Mouse (Mus musculus) midbrain, embryonic 12.5 days (tissue): ENCODE measurements around the gene Ccdc97. TPM values are rescaled to one million over a fixed set of nuclear protein-coding genes. Genes with fewer than 3 reads are reported as not detected.
A peak's percentile ranks its signal among the peaks of the same experiment; 100 is the strongest.

Source experiments
- ATAC-seq: fragments of 200-750 bp; cut with Nextera tagmentation; 2 replicates; pipeline ENCODE4 v1.8.0; 2017; ENCODE audit warnings: low read depth, moderate TSS enrichment, moderate library complexity; ENCODE audit not compliant: low FRiP score
- H3K27ac ChIP-seq: fragments of 300-500 bp; sonication (generic); replicated peaks from 2 replicates; pipeline ENCODE4 v1.5.1; 2016; ENCODE audit warnings: mild to moderate bottlenecking
- H3K27me3 ChIP-seq: fragments of 300-500 bp; sonication (generic); 2 replicates; pipeline ENCODE4 v1.6.1; 2016; ENCODE audit warnings: mild to moderate bottlenecking
- H3K36me3 ChIP-seq: fragments of 300-500 bp; sonication (generic); 2 replicates; pipeline ENCODE4 v1.6.1; 2016
- H3K4me1 ChIP-seq: fragments of 300-500 bp; sonication (generic); 2 replicates; pipeline ENCODE4 v1.6.1; 2016
- H3K4me2 ChIP-seq: fragments of 300-500 bp; sonication (generic); replicated peaks from 2 replicates; pipeline ENCODE4 v1.6.1; 2016; ENCODE audit warnings: mild to moderate bottlenecking, moderate library complexity
- H3K4me3 ChIP-seq: fragments of 300-500 bp; sonication (generic); 2 replicates; pipeline ENCODE4 v1.5.1; 2016; ENCODE audit warnings: mild to moderate bottlenecking
- H3K9ac ChIP-seq: fragments of 300-500 bp; sonication (generic); replicated peaks from 2 replicates; pipeline ENCODE4 v1.6.1; 2016; ENCODE audit warnings: mild to moderate bottlenecking, moderate library complexity
- H3K9me3 ChIP-seq: fragments of 300-500 bp; sonication (generic); 2 replicates; pipeline ENCODE4 v1.6.1; 2016; ENCODE audit warnings: mild to moderate bottlenecking
- WGBS: fragments of 180-500 bp; shearing (Covaris S2); methylation state at CpG from one replicate; pipeline ENCODE4 v1.1.7; 2016; 5-methylcytosine and 5-hydroxymethylcytosine counted together
- polyA plus RNA-seq: library from polyadenylated mRNA; unstranded; fragments of >200 nt; fragmentation: Nextera tagmentation; extraction: Ambion mirVana; gene quantifications from 2 replicates; pipeline ENCODE4 v1.2.1, GENCODE M21; 2016

The Ccdc97 gene
- polyA plus RNA-seq, 1 experiment from 2014 or later, result 33.2 TPM

- WGBS, result 1% methylated on average over 29 of the region's 29 CpGs
- H3K36me3 ChIP-seq, result no peaks in the 10 kb centered on the region
- no peak within 1 kb of the TSS for H3K27ac ChIP-seq
- peak within 1 kb of the TSS; percentile 31 for H3K4me3 ChIP-seq
- H3K9ac ChIP-seq, result peak within 1 kb of the TSS; percentile 44
- peak within 1 kb of the TSS; percentile 50 for H3K4me2 ChIP-seq
- H3K9me3 ChIP-seq, result no peaks in the 10 kb centered on the region
- H3K27me3 ChIP-seq, result peaks cover 57% of the 10 kb centered on the region
- H3K4me1 ChIP-seq, result peaks cover 6% of the 10 kb centered on the region; the same call in 1 of the 2 replicates
- ATAC-seq, result 0 out of 2 replicates have a peak, but pooled peaks have one; percentile 16
Measured at GRCm38 (mm10) chr7:25674719-25675300, 44.1 kb downstream of the Ccdc97 start, which contains the start of gene Tmem91. Gene Tmem91, minus strand, starts transcription at chr7:25675166.

- Histone ChIP-seq H3K4me1 (peaks cover 6% of the 10 kb centered on the region; the same call in 1 of the 2 replicates), H3K36me3 (peaks cover under 1% of the 10 kb centered on the region; the same call in 1 of the 2 replicates), H3K27me3 (peaks cover 52% of the 10 kb centered on the region), H3K9ac (peak overlapping the region; percentile 44), H3K4me3 (peak overlapping the region; percentile 31; the same call in 1 of the 2 replicates), H3K9me3 (no peaks in the 10 kb centered on the region), H3K27ac (no peak overlapping the region), H3K4me2 (peak overlapping the region; percentile 50)
- no peak for ATAC-seq
- 28% methylated on average over 9 of the region's 9 CpGs for WGBS
Measured at GRCm38 (mm10) chr7:25674297-25674696, 44.6 kb downstream of the Ccdc97 start.

GRCm38 (mm10) chr7:25672442-25672841 lies 46.4 kb downstream of the Ccdc97 start:
- WGBS, result 51% methylated on average over 4 of the region's 4 CpGs

GRCm38 (mm10) chr7:25671686-25672085 lies 47.2 kb downstream of the Ccdc97 start:
- Histone ChIP-seq H3K9me3 (no peaks in the 10 kb centered on the region), H3K4me1 (peaks cover 6% of the 10 kb centered on the region; the same call in 1 of the 2 replicates), H3K27ac (no peak overlapping the region), H3K27me3 (peaks cover 36% of the 10 kb centered on the region), H3K4me2 (no peak overlapping the region), H3K36me3 (peaks cover 20% of the 10 kb centered on the region; the same call in 1 of the 2 replicates), H3K9ac (no peak overlapping the region), H3K4me3 (no peak overlapping the region)
- WGBS, result 76% methylated on average over 2 of the region's 2 CpGs
- no peak for ATAC-seq

More at GRCm38 (mm10) chr7:25672442-25672841, 46.4 kb downstream of the Ccdc97 start:
- Histone ChIP-seq H3K36me3 (peaks cover 16% of the 10 kb centered on the region; the same call in 1 of the 2 replicates), H3K27me3 (peaks cover 41% of the 10 kb centered on the region), H3K4me3 (no peak overlapping the region), H3K9me3 (no peaks in the 10 kb centered on the region), H3K9ac (no peak overlapping the region), H3K4me1 (peaks cover 6% of the 10 kb centered on the region; the same call in 1 of the 2 replicates), H3K4me2 (no peak overlapping the region), H3K27ac (no peak overlapping the region)
- ATAC-seq, result no peak

- no peak overlapping the region for H3K4me2 ChIP-seq
- H3K4me3 ChIP-seq, result no peak overlapping the region
- H3K27me3 ChIP-seq, result peaks cover 22% of the 10 kb centered on the region
- H3K36me3 ChIP-seq, result peaks cover 30% of the 10 kb centered on the region
- H3K9me3 ChIP-seq, result no peaks in the 10 kb centered on the region
- ATAC-seq, result no peak
- no peak overlapping the region for H3K27ac ChIP-seq
- peaks cover 6% of the 10 kb centered on the region; the same call in 1 of the 2 replicates for H3K4me1 ChIP-seq
- WGBS, result 91% methylated on average over 4 of the region's 4 CpGs
- H3K9ac ChIP-seq, result no peak overlapping the region
Measured at GRCm38 (mm10) chr7:25670096-25670495, 48.8 kb downstream of the Ccdc97 start.

- no peak overlapping the region for H3K27ac ChIP-seq
- peaks cover 34% of the 10 kb centered on the region for H3K36me3 ChIP-seq
- no peak for ATAC-seq
- peaks cover 2% of the 10 kb centered on the region; the same call in 1 of the 2 replicates for H3K4me1 ChIP-seq
- H3K27me3 ChIP-seq, result peaks cover 17% of the 10 kb centered on the region
- H3K9me3 ChIP-seq, result no peaks in the 10 kb centered on the region
- no peak overlapping the region for H3K4me2 ChIP-seq
- H3K9ac ChIP-seq, result no peak overlapping the region
- WGBS, result 85% methylated on average over 9 of the region's 9 CpGs
- no peak overlapping the region for H3K4me3 ChIP-seq
Measured at GRCm38 (mm10) chr7:25669631-25670030, 49.3 kb downstream of the Ccdc97 start.

- Histone ChIP-seq H3K27me3 (peaks cover 12% of the 10 kb centered on the region), H3K4me3 (no peak overlapping the region), H3K9me3 (no peaks in the 10 kb centered on the region), H3K27ac (no peak overlapping the region), H3K36me3 (peaks cover 38% of the 10 kb centered on the region), H3K9ac (no peak overlapping the region), H3K4me2 (no peak overlapping the region), H3K4me1 (no peaks in the 10 kb centered on the region)
- no peak for ATAC-seq
- WGBS, result 82% methylated on average over 10 of the region's 10 CpGs
Measured at GRCm38 (mm10) chr7:25669158-25669557, 49.7 kb downstream of the Ccdc97 start.

- WGBS, result 93% methylated on average over 8 of the region's 8 CpGs
- Histone ChIP-seq H3K9me3 (no peaks in the 10 kb centered on the region), H3K27ac (no peak overlapping the region), H3K4me2 (no peak overlapping the region), H3K27me3 (no peaks in the 10 kb centered on the region), H3K36me3 (peaks cover 53% of the 10 kb centered on the region), H3K9ac (no peak overlapping the region), H3K4me1 (no peaks in the 10 kb centered on the region), H3K4me3 (no peak overlapping the region)
- ATAC-seq, result no peak
Measured at GRCm38 (mm10) chr7:25666381-25666780, 52.5 kb downstream of the Ccdc97 start.

Other genes starting within 250 kb of the Ccdc97 start
- 0.64 and 0.73 TPM in 2 replicates for gene Ceacam1, start 241.5 kb downstream of the Ccdc97 start, polyA plus RNA-seq
- gene Ceacam2, start 179.2 kb downstream of the Ccdc97 start, polyA plus RNA-seq, result not detected in 2 replicates
- not detected in 2 replicates for gene Erich4, start 103.2 kb downstream of the Ccdc97 start, polyA plus RNA-seq
- 26.3 and 26.5 TPM in 2 replicates for gene Dmac2, start 99.7 kb downstream of the Ccdc97 start, polyA plus RNA-seq
- 0.71 and 1.3 TPM in 2 replicates for gene B3gnt8, start 92.4 kb downstream of the Ccdc97 start, polyA plus RNA-seq
- 38.4 and 43.4 TPM in 2 replicates for gene Bckdha, start 60.1 kb downstream of the Ccdc97 start, polyA plus RNA-seq
- gene Exosc5, start 59.9 kb downstream of the Ccdc97 start, polyA plus RNA-seq, result 49.1 and 50.1 TPM in 2 replicates
- gene Tmem91, start 43.9 kb downstream of the Ccdc97 start, polyA plus RNA-seq, result 3.1 and 3.9 TPM in 2 replicates
- gene B9d2, start 38.3 kb downstream of the Ccdc97 start, polyA plus RNA-seq, result 29.0 and 33.9 TPM in 2 replicates
- gene Tgfb1, start 32.1 kb downstream of the Ccdc97 start, polyA plus RNA-seq, result 1.3 and 1.6 TPM in 2 replicates
- 70.0 and 80.5 TPM in 2 replicates for gene Hnrnpul1, start 35.7 kb upstream of the Ccdc97 start, polyA plus RNA-seq
- gene Axl, start 69.6 kb upstream of the Ccdc97 start, polyA plus RNA-seq, result 27.3 and 27.8 TPM in 2 replicates
- gene Cyp2s1, start 97.8 kb upstream of the Ccdc97 start, polyA plus RNA-seq, result 0.55 and 0.64 TPM in 2 replicates
- not detected in 2 replicates for gene Cyp2b10, start 178.5 kb upstream of the Ccdc97 start, polyA plus RNA-seq